26 mouse cellular contexts compared by ENCODE assay signal in the genomic region with DNA sequence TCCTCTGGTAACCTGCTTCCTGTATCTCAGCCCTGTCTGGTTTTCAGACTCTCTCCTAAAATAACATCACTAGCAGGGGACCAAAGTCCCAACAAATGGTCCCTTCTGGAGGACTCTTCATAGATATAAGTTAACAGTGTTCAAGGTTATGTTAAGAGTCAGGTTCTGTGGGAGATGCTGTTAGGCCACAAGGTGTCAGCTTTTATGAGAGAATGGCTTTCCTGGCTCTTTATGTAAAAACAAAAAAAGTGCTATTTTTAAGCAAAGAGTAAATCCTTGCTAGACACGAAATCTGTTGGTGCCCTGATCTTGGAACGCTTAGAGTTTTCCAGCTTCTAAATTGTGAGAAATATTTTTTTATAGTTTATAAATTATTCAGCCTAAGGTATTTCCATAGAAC.
DNase-seq lines count a peak whose midpoint lies in the region; ATAC-seq and TF ChIP-seq lines count a peak whose summit lies in the region.
"Had no signal": no experiment of that assay in that cellular context is flagged by ENCODE, and none has a peak within 500 bp of the region (broad histone marks: within the 10 kb centered on the region; RNA-seq: fewer than 3 reads in every experiment).

No protein-coding gene starts in this region.

- WGBS in heart, adult 2 months, result 67% methylated on average over 2 of the region's 2 CpGs
- 87% methylated on average over 2 of the region's 2 CpGs for WGBS in midbrain, embryonic 14.5 days
- 89% methylated on average over 2 of the region's 2 CpGs for WGBS in midbrain, embryonic 13.5 days
- 64% methylated on average over 2 of the region's 2 CpGs for WGBS in stomach, postnatal 0 days

- H3K36me3 ChIP-seq in heart, adult 2 months (ENCODE audit: control insufficient read depth, insufficient read depth, low read length), result no peaks in the 10 kb centered on the region
- H3K36me3 ChIP-seq in midbrain, embryonic 14.5 days (ENCODE audit: control insufficient read depth, insufficient read depth, low read length), result no peaks in the 10 kb centered on the region
- H3K36me3 ChIP-seq in midbrain, embryonic 13.5 days, result no peaks in the 10 kb centered on the region
- no peaks in the 10 kb centered on the region for H3K36me3 ChIP-seq in stomach, postnatal 0 days (ENCODE audit: control insufficient read depth, insufficient read depth, low read length)
- H3K36me3 ChIP-seq: hindbrain, embryonic 15.5 days; intestine, embryonic 15.5 days; limb, embryonic 10.5 days had no signal

- no peak for TF ChIP-seq EP300 in heart, adult 2 months (IDR thresholded peaks at IDR 0.05; ENCODE audit: insufficient read depth, low read depth, low read length)
- no peak for TF ChIP-seq EP300 in stomach, postnatal 0 days (optimal IDR thresholded peaks at IDR 0.05)

- H3K9me3 ChIP-seq in midbrain, embryonic 14.5 days (ENCODE audit: control insufficient read depth, low read length), result no peaks in the 10 kb centered on the region; the same call in 1 of the 2 replicates
- 0 out of 2 replicates have a peak, but pooled peaks cover 3% of the 10 kb centered on the region for H3K9me3 ChIP-seq in midbrain, embryonic 13.5 days
- no peaks in the 10 kb centered on the region for H3K9me3 ChIP-seq in stomach, postnatal 0 days (ENCODE audit: control insufficient read depth, low read length)
- H3K9me3 ChIP-seq: hindbrain, embryonic 15.5 days; intestine, embryonic 15.5 days; limb, embryonic 10.5 days had no signal

- no peak overlapping the region for H3K27ac ChIP-seq in heart, adult 2 months
- H3K27ac ChIP-seq in midbrain, embryonic 14.5 days (replicated peaks; ENCODE audit: low read depth, low read length), result no peak overlapping the region
- H3K27ac ChIP-seq in midbrain, embryonic 13.5 days, result no peak overlapping the region
- H3K27ac ChIP-seq in stomach, postnatal 0 days (replicated peaks), result no peak overlapping the region
- H3K27ac ChIP-seq: hindbrain, embryonic 15.5 days; intestine, embryonic 15.5 days; limb, embryonic 10.5 days; macrophage had no signal

- no peak overlapping the region for H3K4me3 ChIP-seq in heart, adult 2 months
- no peak overlapping the region for H3K4me3 ChIP-seq in midbrain, embryonic 14.5 days (replicated peaks; ENCODE audit: low read depth, low read length)
- H3K4me3 ChIP-seq in midbrain, embryonic 13.5 days (replicated peaks), result no peak overlapping the region
- no peak overlapping the region for H3K4me3 ChIP-seq in stomach, postnatal 0 days (ENCODE audit: low read depth, low read length)
- H3K4me3 ChIP-seq: hindbrain, embryonic 15.5 days; intestine, embryonic 15.5 days; limb, embryonic 10.5 days had no signal

- H3K4me1 ChIP-seq in heart, adult 2 months (ENCODE audit: control insufficient read depth, insufficient read depth, low read length), result no peaks in the 10 kb centered on the region
- no peaks in the 10 kb centered on the region for H3K4me1 ChIP-seq in midbrain, embryonic 14.5 days (ENCODE audit: control insufficient read depth, insufficient read depth, low read length)
- H3K4me1 ChIP-seq in midbrain, embryonic 13.5 days (replicated peaks), result no peaks in the 10 kb centered on the region
- H3K4me1 ChIP-seq in stomach, postnatal 0 days (replicated peaks; ENCODE audit: control insufficient read depth, insufficient read depth), result no peaks in the 10 kb centered on the region
- H3K4me1 ChIP-seq: hindbrain, embryonic 15.5 days; intestine, embryonic 15.5 days; limb, embryonic 10.5 days had no signal

- peak; percentile 54 for TF ChIP-seq CTCF in heart, adult 2 months (IDR thresholded peaks at IDR 0.05)
- TF ChIP-seq CTCF in stomach, postnatal 0 days (IDR thresholded peaks at IDR 0.05; ENCODE audit: low read depth), result peak; percentile 44

- intact Hi-C loops in heart, adult 2 months (cut with DNase I), result no loop called here
- intact Hi-C loops in heart, postnatal 25 days (cut with DNase I), result no loop called here

- no peaks in the 10 kb centered on the region for H3K27me3 ChIP-seq in heart, adult 2 months (ENCODE audit: control insufficient read depth, insufficient read depth, low read length)
- no peaks in the 10 kb centered on the region for H3K27me3 ChIP-seq in midbrain, embryonic 14.5 days (ENCODE audit: control insufficient read depth, insufficient read depth, low read length)
- H3K27me3 ChIP-seq in midbrain, embryonic 13.5 days, result no peaks in the 10 kb centered on the region
- H3K27me3 ChIP-seq in stomach, postnatal 0 days (ENCODE audit: control insufficient read depth, insufficient read depth, low read length), result no peaks in the 10 kb centered on the region
- H3K27me3 ChIP-seq: hindbrain, embryonic 15.5 days; intestine, embryonic 15.5 days had no signal

- no peak for TF ChIP-seq POLR2A in heart, adult 2 months (IDR thresholded peaks at IDR 0.05; ENCODE audit: insufficient read depth, low read depth, low read length)

- H3K79me2 ChIP-seq in heart, adult 2 months (replicated peaks; ENCODE audit: control insufficient read depth, insufficient read depth, low read length), result no peaks in the 10 kb centered on the region

- no peak overlapping the region for H3K4me2 ChIP-seq in midbrain, embryonic 14.5 days (ENCODE audit: low read length)
- H3K4me2 ChIP-seq in midbrain, embryonic 13.5 days (replicated peaks), result no peak overlapping the region
- H3K4me2 ChIP-seq in stomach, postnatal 0 days (replicated peaks; ENCODE audit: low read depth), result no peak overlapping the region
- H3K4me2 ChIP-seq: hindbrain, embryonic 15.5 days; intestine, embryonic 15.5 days had no signal

- no peak for ATAC-seq in midbrain, embryonic 14.5 days (ENCODE audit: low FRiP score, low TSS enrichment)
- no peak for ATAC-seq in midbrain, embryonic 13.5 days
- ATAC-seq in stomach, postnatal 0 days (ENCODE audit: low FRiP score, low TSS enrichment), result no peak
- ATAC-seq: CD4-positive, CD25-positive, alpha-beta regulatory T cell, adult 4 months; intestine, embryonic 15.5 days; liver, postnatal 0 days; lung, postnatal 0 days; Patski had no signal

- DNase-seq in cerebellum, adult 9-10 months, result peak; percentile 16
- DNase-seq in cerebellum, postnatal 25 days, result no peak
- no peak for DNase-seq in heart, adult 2 months
- DNase-seq in heart, postnatal 25 days (ENCODE audit: low spot score), result no peak
- peak; percentile 22 for DNase-seq in midbrain, embryonic 14.5 days
- DNase-seq in stomach, postnatal 0 days (ENCODE audit: low spot score), result no peak
- no peak for DNase-seq in spleen, postnatal 36 days (ENCODE audit: low spot score in 2 of 2)
- DNase-seq: adrenal gland, postnatal 36 days; cerebellum, adult 11-12 months; gastrocnemius, postnatal 36 days; heart, postnatal 4 days; kidney, adult 9 months; kidney, postnatal 36 days; layer of hippocampus, adult 9-11 months; liver; liver, postnatal 0 days; right cerebral cortex, postnatal 14 days; thymus, postnatal 25 days had no signal

- H3K9ac ChIP-seq in heart, adult 2 months (ENCODE audit: low read depth, low read length), result no peak overlapping the region
- H3K9ac ChIP-seq in midbrain, embryonic 14.5 days (replicated peaks; ENCODE audit: low read length), result no peak overlapping the region
- no peak overlapping the region for H3K9ac ChIP-seq in midbrain, embryonic 13.5 days (replicated peaks)
- H3K9ac ChIP-seq in stomach, postnatal 0 days (ENCODE audit: low read length), result no peak overlapping the region
- H3K9ac ChIP-seq: hindbrain, embryonic 15.5 days; intestine, embryonic 15.5 days; liver, postnatal 0 days had no signal

Comparison
In these comparisons a context has a peak if more than half of its experiments do, and no peak if none do; other contexts are left out.
1. DNase-seq: peak in cerebellum, adult 9-10 months (single experiment) and midbrain, embryonic 14.5 days (single experiment); none in cerebellum, postnatal 25 days (0 of 2), heart, adult 2 months (0 of 2), heart, postnatal 25 days (single experiment), stomach, postnatal 0 days (single experiment) and spleen, postnatal 36 days (0 of 2).